Mouse (Mus musculus): ENCODE data around the gene Slc22a23. TPM values are rescaled to one million over a fixed set of nuclear protein-coding genes. Genes with fewer than 3 reads are reported as not detected.

Slc22a23 gene
- total and polyA plus RNA-seq, 2 experiments from 2014 or later, result 14.9 to 145 TPM

- 90% methylated on average over 3 of the region's 3 CpGs for WGBS
Observed at GRCm38 (mm10) chr13:34308604-34308927, 36.4 kb downstream of the Slc22a23 start.

GRCm38 (mm10) chr13:34307696-34308603 is 37.0 kb downstream of the Slc22a23 start:
- DNase-seq (ENCODE audit: low spot score), result no peak
- WGBS, result 70% methylated on average over 7 of the region's 7 CpGs
- H3K4me3 ChIP-seq (ENCODE audit: low read depth, low read length), result no peak overlapping the region
- H3K4me1 ChIP-seq (ENCODE audit: insufficient read depth, low read length), result no peaks in the 10 kb centered on the region
- no peak for TF ChIP-seq CTCF (IDR thresholded peaks at IDR 0.05)
- ATAC-seq (ENCODE audit: low FRiP score), result no peak
- H3K27me3 ChIP-seq (ENCODE audit: insufficient read depth, low read length), result no peaks in the 10 kb centered on the region
- no peak overlapping the region for H3K27ac ChIP-seq (ENCODE audit: low read depth, low read length)
- no peak overlapping the region for H3K9ac ChIP-seq (replicated peaks; ENCODE audit: low read length, poor library complexity, severe bottlenecking)
- peaks cover 2% of the 10 kb centered on the region; the same call in 1 of the 2 replicates for H3K36me3 ChIP-seq (ENCODE audit: insufficient read depth, low read length)
- no peak overlapping the region for H3K4me2 ChIP-seq (ENCODE audit: low read depth, low read length, poor library complexity, severe bottlenecking)
- H3K9me3 ChIP-seq (ENCODE audit: low read length), result no peaks in the 10 kb centered on the region

More at GRCm38 (mm10) chr13:34308604-34308927, 36.4 kb downstream of the Slc22a23 start:
- no peak for TF ChIP-seq CTCF (IDR thresholded peaks at IDR 0.05)
- DNase-seq (ENCODE audit: low spot score) (no peak), ATAC-seq (ENCODE audit: low FRiP score) (no peak)
- Histone ChIP-seq H3K4me3 (ENCODE audit: low read depth, low read length) (no peak overlapping the region), H3K4me1 (ENCODE audit: insufficient read depth, low read length) (no peaks in the 10 kb centered on the region), H3K9me3 (ENCODE audit: low read length) (no peaks in the 10 kb centered on the region), H3K36me3 (ENCODE audit: insufficient read depth, low read length) (peaks cover 2% of the 10 kb centered on the region; the same call in 1 of the 2 replicates), H3K9ac (replicated peaks; ENCODE audit: low read length, poor library complexity, severe bottlenecking) (no peak overlapping the region), H3K4me2 (ENCODE audit: low read depth, low read length, poor library complexity, severe bottlenecking) (no peak overlapping the region), H3K27me3 (ENCODE audit: insufficient read depth, low read length) (no peaks in the 10 kb centered on the region), H3K27ac (ENCODE audit: low read depth, low read length) (no peak overlapping the region)

GRCm38 (mm10) chr13:34305964-34306671 is 38.9 kb downstream of the Slc22a23 start:
- H3K27me3 ChIP-seq (ENCODE audit: insufficient read depth, low read length), result no peaks in the 10 kb centered on the region
- WGBS, result 87% methylated on average over 2 of the region's 2 CpGs
- no peak overlapping the region for H3K4me3 ChIP-seq (ENCODE audit: low read depth, low read length)
- H3K9ac ChIP-seq (replicated peaks; ENCODE audit: low read length, poor library complexity, severe bottlenecking), result no peak overlapping the region
- no peak for ATAC-seq (ENCODE audit: low FRiP score)
- DNase-seq (ENCODE audit: low spot score), result no peak
- H3K27ac ChIP-seq (ENCODE audit: low read depth, low read length), result no peak overlapping the region
- H3K4me2 ChIP-seq (ENCODE audit: low read depth, low read length, poor library complexity, severe bottlenecking), result no peak overlapping the region
- no peak for TF ChIP-seq CTCF (IDR thresholded peaks at IDR 0.05)
- H3K9me3 ChIP-seq (ENCODE audit: low read length), result no peaks in the 10 kb centered on the region
- H3K4me1 ChIP-seq (ENCODE audit: insufficient read depth, low read length), result no peaks in the 10 kb centered on the region
- H3K36me3 ChIP-seq (ENCODE audit: insufficient read depth, low read length), result peaks cover 2% of the 10 kb centered on the region; the same call in 1 of the 2 replicates

GRCm38 (mm10) chr13:34304896-34305295 is 40.1 kb downstream of the Slc22a23 start:
- Histone ChIP-seq H3K4me2 (ENCODE audit: low read depth, low read length, poor library complexity, severe bottlenecking) (no peak overlapping the region), H3K9me3 (ENCODE audit: low read length) (no peaks in the 10 kb centered on the region), H3K4me1 (ENCODE audit: insufficient read depth, low read length) (no peaks in the 10 kb centered on the region), H3K36me3 (ENCODE audit: insufficient read depth, low read length) (peaks cover 2% of the 10 kb centered on the region; the same call in 1 of the 2 replicates), H3K27ac (ENCODE audit: low read depth, low read length) (no peak overlapping the region), H3K4me3 (ENCODE audit: low read depth, low read length) (no peak overlapping the region), H3K9ac (replicated peaks; ENCODE audit: low read length, poor library complexity, severe bottlenecking) (no peak overlapping the region), H3K27me3 (ENCODE audit: insufficient read depth, low read length) (no peaks in the 10 kb centered on the region)
- 96% methylated on average over 3 of the region's 3 CpGs for WGBS
- DNase-seq (ENCODE audit: low spot score) (no peak), ATAC-seq (ENCODE audit: low FRiP score) (no peak)
- TF ChIP-seq CTCF (IDR thresholded peaks at IDR 0.05), result no peak

GRCm38 (mm10) chr13:34303386-34304016 is 41.5 kb downstream of the Slc22a23 start:
- no peak for ATAC-seq (ENCODE audit: low FRiP score)
- no peak for DNase-seq (ENCODE audit: low spot score)
- H3K9me3 ChIP-seq (ENCODE audit: low read length), result no peaks in the 10 kb centered on the region
- no peak overlapping the region for H3K4me3 ChIP-seq (ENCODE audit: low read depth, low read length)
- no peaks in the 10 kb centered on the region for H3K4me1 ChIP-seq (ENCODE audit: insufficient read depth, low read length)
- no peak overlapping the region for H3K4me2 ChIP-seq (ENCODE audit: low read depth, low read length, poor library complexity, severe bottlenecking)
- H3K36me3 ChIP-seq (ENCODE audit: insufficient read depth, low read length), result peaks cover 2% of the 10 kb centered on the region; the same call in 1 of the 2 replicates
- H3K9ac ChIP-seq (replicated peaks; ENCODE audit: low read length, poor library complexity, severe bottlenecking), result no peak overlapping the region
- TF ChIP-seq CTCF (IDR thresholded peaks at IDR 0.05), result no peak
- H3K27ac ChIP-seq (ENCODE audit: low read depth, low read length), result no peak overlapping the region
- 70% methylated on average over 6 of the region's 6 CpGs for WGBS
- H3K27me3 ChIP-seq (ENCODE audit: insufficient read depth, low read length), result no peaks in the 10 kb centered on the region

Data from midbrain, postnatal 0 days (tissue).